Mouse (Mus musculus) urinary bladder, postnatal 4 days (tissue): ENCODE results near the gene Hapln3.

Experiments used
- DNase-seq, 2 experiments: peaks; one replicate each; pipeline ENCODE4 v3.0.0; 2021 to 2022; ENCODE audit warnings: low spot score in 2 of 2

The Hapln3 gene

DNA sequence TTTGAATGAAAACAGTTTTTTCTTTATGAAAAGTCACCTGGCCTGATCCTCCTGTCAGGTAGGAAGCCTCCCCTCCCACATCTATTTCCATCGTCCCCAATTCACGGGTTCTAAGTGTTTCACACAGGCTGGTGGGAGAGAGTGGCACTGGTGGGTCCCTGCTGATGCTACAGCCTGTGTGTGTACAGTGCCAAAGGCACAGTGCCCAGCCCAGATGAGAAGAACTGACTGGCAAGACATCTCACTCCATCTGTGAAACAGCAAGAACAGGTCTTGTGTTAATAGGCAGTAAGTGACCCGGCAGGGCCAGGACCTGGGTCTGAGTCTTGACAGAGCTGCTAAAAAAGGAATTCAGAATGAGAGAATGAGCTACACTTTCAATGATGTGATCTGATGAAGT, 51.6 kb downstream of the Hapln3 start:
- DNase-seq: no peak

DNA sequence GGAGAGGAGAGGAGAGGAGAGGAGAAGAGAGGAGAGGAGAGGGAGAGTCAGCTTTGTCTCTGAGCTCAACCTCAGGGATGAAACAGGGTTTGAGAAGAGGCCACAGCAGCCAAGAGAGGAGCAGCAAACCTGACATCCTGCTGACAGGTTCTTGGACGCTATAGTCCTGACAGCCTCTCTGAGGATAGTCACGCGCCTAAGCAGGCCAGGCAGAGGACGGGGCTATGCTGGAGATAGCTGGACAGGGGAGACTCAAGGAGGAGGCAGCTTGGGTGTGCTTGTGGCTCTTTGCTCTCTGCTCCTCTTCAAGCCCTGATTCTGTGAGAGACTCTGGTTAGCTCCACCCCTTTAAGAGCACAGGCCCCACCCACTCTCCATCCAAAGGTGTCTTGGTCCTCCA, 62.6 kb downstream of the Hapln3 start:
- DNase-seq: no peak

DNA sequence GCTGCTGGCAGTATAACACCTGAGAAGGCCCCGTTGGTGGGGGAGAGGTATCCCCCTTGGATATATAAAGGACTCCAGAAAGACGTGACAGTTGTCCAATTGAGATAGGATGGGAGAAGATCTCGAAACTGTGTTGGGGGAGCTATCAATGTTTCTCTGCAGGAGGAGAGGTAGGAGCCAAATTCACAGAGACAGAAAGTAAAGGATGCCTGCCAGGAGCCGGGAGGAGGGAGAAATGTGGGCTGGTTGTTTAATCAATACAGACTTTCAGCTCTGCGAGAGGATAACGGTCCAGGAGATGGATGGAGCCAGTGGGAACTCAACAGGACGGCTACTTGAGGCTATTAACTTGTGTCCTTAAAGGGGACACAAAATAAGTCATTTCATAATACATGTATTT, 63.4 kb downstream of the Hapln3 start:
- DNase-seq: no peak
